Mouse (Mus musculus): ENCODE measurements around the gene Ccr7. TPM values are rescaled to one million over a fixed set of nuclear protein-coding genes. Genes with fewer than 3 reads are reported as not detected.

The Ccr7 gene
- total and polyA plus RNA-seq, 3 experiments: 203 to 306 (median 241) TPM

DNA sequence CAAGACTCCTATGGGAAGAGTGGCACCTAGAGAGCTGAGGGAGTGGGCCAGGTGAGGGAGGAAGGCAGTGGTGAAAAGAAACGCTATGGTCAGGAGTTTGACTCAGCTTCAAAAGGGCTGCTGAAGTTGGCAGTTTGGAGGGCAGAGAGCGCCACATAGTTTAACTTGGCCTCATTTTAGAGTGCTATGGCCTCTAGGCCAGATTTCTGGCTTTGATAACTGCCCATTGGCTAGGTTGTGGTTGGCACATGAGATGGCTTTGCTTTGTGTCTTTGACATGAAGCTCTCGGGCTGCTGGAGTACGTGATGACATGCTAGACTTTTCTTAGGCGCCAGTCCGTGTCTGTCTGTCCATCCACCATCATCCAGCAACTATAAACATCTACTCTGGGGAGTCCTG lies 5.4 kb upstream of the Ccr7 start:
- H3K4me1 ChIP-seq (ENCODE audit: control insufficient read depth in 1 of 2, insufficient read depth in 2 of 2): peaks cover 34 to 61% of the 10 kb centered on the region in 2 experiments
- H3K4me2 ChIP-seq (ENCODE audit: insufficient read depth, low read depth, poor library complexity, severe bottlenecking): no peak overlapping the region
- H3K27me3 ChIP-seq (replicated peaks): no peaks in the 10 kb centered on the region
- TF ChIP-seq JUN (IDR thresholded peaks at IDR 0.05; ENCODE audit: insufficient read depth, low read depth, low read length) (no peak), E2F4 (IDR thresholded peaks at IDR 0.05; ENCODE audit: insufficient replicate concordance, low read depth, low read length) (no peak), MEF2A (IDR thresholded peaks at IDR 0.05; ENCODE audit: borderline replicate concordance, low read depth, low read length) (no peak), JUND (conservative IDR thresholded peaks at IDR 0.05; ENCODE audit: low read depth, low read length) (no peak), USF2 (conservative IDR thresholded peaks at IDR 0.05; ENCODE audit: low read depth, low read length) (no peak), CTCF (conservative IDR thresholded peaks at IDR 0.05 in 1 of 2, IDR thresholded peaks at IDR 0.05 in 1 of 2; ENCODE audit: low read depth in 2 of 2, low read length in 2 of 2) (no peak), POLR2AphosphoS2 (IDR thresholded peaks at IDR 0.05; ENCODE audit: low read depth, low read length) (no peak), EP300 (IDR thresholded peaks at IDR 0.05; ENCODE audit: low read length) (no peak), TBP (conservative IDR thresholded peaks at IDR 0.05; ENCODE audit: low read depth, low read length) (no peak), ETS1 (conservative IDR thresholded peaks at IDR 0.05; ENCODE audit: low read depth, low read length) (no peak), SIN3A (IDR thresholded peaks at IDR 0.05; ENCODE audit: low read length) (no peak), MAZ (IDR thresholded peaks at IDR 0.05; ENCODE audit: low read depth, low read length) (no peak), ELF1 (IDR thresholded peaks at IDR 0.05; ENCODE audit: low read depth, low read length) (no peak), MYC (IDR thresholded peaks at IDR 0.05; ENCODE audit: low read depth, low read length) (no peak)
- in situ Hi-C loops (cut with MboI; ENCODE audit: low pct_ligation_motif_present, low pct_unique_long_range_greater_than_20kb, low sequenced_read_pairs): no loop called here
- dilution Hi-C loops (cut with MboI; ENCODE audit: extremely low pct_ligation_motif_present, extremely low pct_unique_long_range_greater_than_20kb, low sequenced_read_pairs): no loop called here
- no peak overlapping the region for H3K9ac ChIP-seq (ENCODE audit: insufficient read depth, low read depth)
- 0 out of 2 replicates have a peak, but pooled peaks cover 3% of the 10 kb centered on the region for H3K79me2 ChIP-seq (replicated peaks; ENCODE audit: control insufficient read depth, extremely low read depth, insufficient read depth, poor library complexity, severe bottlenecking)
- no peaks in the 10 kb centered on the region for H3K36me3 ChIP-seq (replicated peaks in 1 of 2; ENCODE audit: control insufficient read depth in 1 of 2, insufficient read depth in 1 of 2, low read length in 1 of 2)
- no peak for DNase-seq (ENCODE audit: extremely low read depth)
- H3K27ac ChIP-seq (ENCODE audit: insufficient read depth, low read depth): no peak overlapping the region
- no peak overlapping the region for H3K4me3 ChIP-seq (replicated peaks in 1 of 3; ENCODE audit: low read depth in 2 of 3, low read length in 2 of 3, poor library complexity in 1 of 3)
- no peaks in the 10 kb centered on the region for H3K9me3 ChIP-seq (replicated peaks; ENCODE audit: low read length)

DNA sequence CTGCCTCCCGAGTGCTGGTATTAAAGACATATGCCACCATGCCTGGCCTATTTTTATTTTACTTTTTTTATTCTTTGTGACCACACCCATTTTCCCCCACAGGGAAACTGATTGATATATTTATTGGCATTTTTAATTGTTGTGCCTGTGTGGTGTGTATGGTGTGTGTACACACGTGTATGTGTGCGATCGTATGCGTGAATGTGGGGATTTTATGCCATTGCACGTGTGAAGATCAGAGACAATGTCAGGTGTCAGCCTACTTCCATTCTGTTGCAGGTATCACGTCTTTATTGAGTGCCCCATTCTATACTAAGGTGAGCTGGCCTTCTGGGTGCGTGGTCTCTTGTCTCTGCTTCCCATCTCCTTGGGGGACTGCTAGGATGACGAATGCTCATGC lies 940 bp upstream of the Ccr7 start:
- TF ChIP-seq NELFE (IDR thresholded peaks at IDR 0.05; ENCODE audit: low read depth, low read length): no peak
- dilution Hi-C loops (cut with MboI; ENCODE audit: extremely low pct_ligation_motif_present, extremely low pct_unique_long_range_greater_than_20kb, low sequenced_read_pairs): no loop called here
- Histone ChIP-seq H3K27ac (ENCODE audit: insufficient read depth, low read depth) (peak overlapping the region; percentile 9; the same call in 1 of the 2 replicates), H3K27me3 (replicated peaks) (no peaks in the 10 kb centered on the region), H3K4me1 (ENCODE audit: control insufficient read depth in 1 of 2, insufficient read depth in 2 of 2) (peaks cover 9 to 30% of the 10 kb centered on the region in 2 experiments), H3K9ac (ENCODE audit: insufficient read depth, low read depth) (no peak overlapping the region), H3K9me3 (replicated peaks; ENCODE audit: low read length) (no peaks in the 10 kb centered on the region), H3K36me3 (replicated peaks in 1 of 2; ENCODE audit: control insufficient read depth in 1 of 2, insufficient read depth in 1 of 2, low read length in 1 of 2) (peaks cover 4 to 32% of the 10 kb centered on the region in 2 experiments), H3K4me3 (replicated peaks in 1 of 3; ENCODE audit: low read depth in 2 of 3, low read length in 2 of 3, poor library complexity in 1 of 3) (peak overlapping the region in 1 of 3 experiments; percentile 26), H3K4me2 (ENCODE audit: insufficient read depth, low read depth, poor library complexity, severe bottlenecking) (peak overlapping the region; percentile 93), H3K79me2 (replicated peaks; ENCODE audit: control insufficient read depth, extremely low read depth, insufficient read depth, poor library complexity, severe bottlenecking) (peaks cover 47% of the 10 kb centered on the region)
- DNase-seq (ENCODE audit: extremely low read depth): no peak
- in situ Hi-C loops (cut with MboI; ENCODE audit: low pct_ligation_motif_present, low pct_unique_long_range_greater_than_20kb, low sequenced_read_pairs): loop anchor here (10.0 kb wide), 1 partner anchor 89 kb away; the partner anchor contains the start of gene Krt222
